Comparison of ENCODE assay signal across 17 mouse cellular contexts in genomic region chr1:94969543-94969942, GRCm38 (mm10).
A peak's percentile ranks its signal among the peaks of the same experiment; 100 is the strongest.
DNase-seq lines count a peak whose midpoint lies in the region; TF ChIP-seq lines count a peak whose summit lies in the region.
"Had no signal": no experiment of that assay in that cellular context is flagged by ENCODE, and none has a peak within 500 bp of the region (broad histone marks: within the 10 kb centered on the region; RNA-seq: fewer than 3 reads in every experiment).

No protein-coding gene starts in this region.

- H3K27ac ChIP-seq in MEL (ENCODE audit: control insufficient read depth, low read depth, low read length), result no peak overlapping the region

- no peak overlapping the region for H3K4me3 ChIP-seq in MEL (ENCODE audit: control insufficient read depth in 1 of 2, insufficient read depth in 1 of 2, low read depth in 2 of 2, low read length in 2 of 2)

- H3K27me3 ChIP-seq in MEL (ENCODE audit: control insufficient read depth in 1 of 2, insufficient read depth in 2 of 2, low read length in 2 of 2), result no peaks in the 10 kb centered on the region
- H3K27me3 ChIP-seq: CH12.LX, Patski had no signal

- no peak for TF ChIP-seq CTCF in MEL (IDR thresholded peaks at IDR 0.05 in 2 of 3, conservative IDR thresholded peaks at IDR 0.05 in 1 of 3; ENCODE audit: control insufficient read depth in 1 of 3, insufficient read depth in 1 of 3, low read depth in 2 of 3, low read length in 3 of 3, poor library complexity in 1 of 3, severe bottlenecking in 1 of 3)

- 0 out of 4 replicates have a peak, but pooled peaks cover 0 to 2% of the 10 kb centered on the region in 2 experiments for H3K4me1 ChIP-seq in MEL (ENCODE audit: control insufficient read depth in 1 of 2, insufficient read depth in 2 of 2, low read length in 2 of 2)

- no peaks in the 10 kb centered on the region for H3K9me3 ChIP-seq in MEL (replicated peaks; ENCODE audit: insufficient read depth, low read length)
- H3K9me3 ChIP-seq: G1E had no signal

- peak; percentile 48 to 62; a peak in 2 of 4 replicates for TF ChIP-seq EP300 in MEL (IDR thresholded peaks at IDR 0.05; ENCODE audit: low read depth in 1 of 2, low read length in 2 of 2)

- H3K9ac ChIP-seq in MEL (ENCODE audit: control insufficient read depth, low read depth, low read length, poor library complexity, severe bottlenecking), result no peak overlapping the region

- H3K36me3 ChIP-seq in MEL (ENCODE audit: control insufficient read depth in 1 of 2, insufficient read depth in 2 of 2, low read length in 2 of 2), result peaks cover 0 to 2% of the 10 kb centered on the region in 2 experiments; a peak in 1 of 4 replicates
- H3K36me3 ChIP-seq: G1E had no signal

- no peak for DNase-seq in MEL (ENCODE audit: low read depth, low spot score)
- DNase-seq in ovary, adult 18-20 months (ENCODE audit: low spot score), result no peak
- DNase-seq: adrenal gland, adult 2 months; adrenal gland, adult 8-10 months; adrenal gland, postnatal 10 days; adrenal gland, postnatal 14 days; adrenal gland, postnatal 25 days; adrenal gland, postnatal 36 days; B cell, adult 2 months; cerebellum, adult 11 months; cerebellum, adult 11-12 months; cerebellum, adult 18-20 months; cerebellum, adult 2 months; cerebellum, adult 8-10 months had no signal

- H3K79me2 ChIP-seq in MEL (ENCODE audit: control insufficient read depth, insufficient read depth, low read length, poor library complexity), result no peaks in the 10 kb centered on the region

- no peak for TF ChIP-seq POLR2A in MEL (IDR thresholded peaks at IDR 0.05; ENCODE audit: control insufficient read depth in 1 of 2, insufficient read depth in 1 of 2, low read depth in 1 of 2, low read length in 2 of 2, poor library complexity in 1 of 2)

- TF ChIP-seq RAD21 in MEL (IDR thresholded peaks at IDR 0.05; ENCODE audit: low read depth, low read length), result no peak

TF ChIP-seq in MEL, 35 proteins besides CTCF, POLR2A, EP300 and RAD21:
- TF ChIP-seq MAX (IDR thresholded peaks at IDR 0.05; ENCODE audit: low read length), result no peak
- TF ChIP-seq NELFE (IDR thresholded peaks at IDR 0.05; ENCODE audit: low read depth, low read length), result no peak
- TF ChIP-seq TCF12 (IDR thresholded peaks at IDR 0.05; ENCODE audit: low read depth, low read length), result peak; percentile 65; the same call in 1 of the 2 replicates
- no peak for TF ChIP-seq USF1 (IDR thresholded peaks at IDR 0.05; ENCODE audit: low read depth, low read length)
- TF ChIP-seq MYC (IDR thresholded peaks at IDR 0.05; ENCODE audit: low read depth, low read length), result no peak
- TF ChIP-seq GATA1 (IDR thresholded peaks at IDR 0.05; ENCODE audit: low read depth, low read length), result peak; percentile 62; the same call in 1 of the 2 replicates
- TF ChIP-seq GABPA (IDR thresholded peaks at IDR 0.05; ENCODE audit: low read depth, low read length), result no peak
- no peak for TF ChIP-seq UBTF (IDR thresholded peaks at IDR 0.05; ENCODE audit: borderline replicate concordance, insufficient read depth, low read depth, low read length)
TF ChIP-seq in MEL: peak in this region for 2.
